Mouse (Mus musculus) limb, embryonic 14.5 days (tissue): ENCODE results near the gene Gm21679. TPM values are rescaled to one million over a fixed set of nuclear protein-coding genes. Genes with fewer than 3 reads are reported as not detected.
"Not testable (repeated sequence)": the region's sequence is repeated elsewhere in the genome, so short reads cannot be mapped to it uniquely, and the experiment has no call there.

ENCODE experiments used
- ATAC-seq: fragments of 200-750 bp; cut with Nextera tagmentation; 2 replicates; pipeline ENCODE4 v1.8.0; 2017; ENCODE audit warnings: low read depth, moderate number of reproducible peaks, moderate TSS enrichment; ENCODE audit not compliant: low FRiP score
- DNase-seq: peaks from one replicate; pipeline ENCODE4 v3.0.0-alpha.2; 2015; ENCODE audit warnings: low spot score
- H3K27ac ChIP-seq: fragments of 300-500 bp; sonication (generic); replicated peaks from 2 replicates; pipeline ENCODE4 v1.5.1; 2014; ENCODE audit warnings: low read depth, mild to moderate bottlenecking, low read length, moderate library complexity, mixed read lengths
- H3K27me3 ChIP-seq: fragments of 300-500 bp; sonication (generic); 2 replicates; pipeline ENCODE4 v1.6.1; 2014; ENCODE audit warnings: low read length, mixed read lengths; ENCODE audit not compliant: control insufficient read depth, insufficient read depth
- H3K36me3 ChIP-seq: fragments of 300-500 bp; sonication (generic); 2 replicates; pipeline ENCODE4 v1.6.1; 2014; ENCODE audit warnings: mild to moderate bottlenecking, low read length, moderate library complexity, mixed read lengths; ENCODE audit not compliant: control insufficient read depth, insufficient read depth
- H3K4me1 ChIP-seq: fragments of 300-500 bp; sonication (generic); 2 replicates; pipeline ENCODE4 v1.6.1; 2014; ENCODE audit warnings: antibody characterized with exemption, low read length, mixed read lengths; ENCODE audit not compliant: control insufficient read depth, insufficient read depth
- H3K4me2 ChIP-seq: fragments of 300-500 bp; sonication (generic); replicated peaks from 2 replicates; pipeline ENCODE4 v1.6.1; 2014; ENCODE audit warnings: low read depth, mild to moderate bottlenecking, low read length, moderate library complexity; ENCODE audit not compliant: severe bottlenecking
- H3K4me3 ChIP-seq: fragments of 300-500 bp; sonication (generic); replicated peaks from 2 replicates; pipeline ENCODE4 v1.5.1; 2014; ENCODE audit warnings: low read length
- H3K9ac ChIP-seq: fragments of 300-500 bp; sonication (generic); 2 replicates; pipeline ENCODE4 v1.6.1; 2014; ENCODE audit warnings: mild to moderate bottlenecking, low read depth, low read length, moderate library complexity; ENCODE audit not compliant: severe bottlenecking
- H3K9me3 ChIP-seq: fragments of 300-500 bp; sonication (generic); 2 replicates; pipeline ENCODE4 v1.6.1; 2016; ENCODE audit warnings: low read length; ENCODE audit not compliant: control insufficient read depth
- WGBS: fragments of 180-500 bp; shearing (Covaris S2); extraction: QIAGEN DNeasy Blood & Tissue Kit; methylation state at CpG from one replicate; pipeline ENCODE4 v1.1.7; 2014; 5-methylcytosine and 5-hydroxymethylcytosine counted together
- polyA plus RNA-seq, 2 experiments: library from polyadenylated mRNA; depleted of rRNA in 1 of 2; stranded (reverse) in 1 of 2; unstranded in 1 of 2; fragments of >200 nt; fragmentation: Nextera tagmentation in 1 of 2; extraction: Ambion mirVana in 1 of 2; gene quantifications; 2 replicates each; pipeline versions ENCODE4 v1.2.1 to v1.2.3; 2012 to 2014

Gm21679 gene
- not detected in 2 replicates for polyA plus RNA-seq (2012; rRNA removed)
- not detected in 2 replicates for polyA plus RNA-seq (2014; fragmentation: Nextera tagmentation; extraction: Ambion mirVana)

- DNase-seq: not testable (repeated sequence)
Observed at GRCm38 (mm10) chrY:29683270-29683669, at the start of gene Gm21679. Gene Gm21679 (minus strand): TSS chrY:29683370.

More at GRCm38 (mm10) chrY:29683270-29683669, at the start of gene Gm21679:
- not testable (repeated sequence) for H3K4me3 ChIP-seq, ATAC-seq, H3K4me1 ChIP-seq, H3K9me3 ChIP-seq, H3K27ac ChIP-seq, H3K9ac ChIP-seq, H3K4me2 ChIP-seq, H3K36me3 ChIP-seq, H3K27me3 ChIP-seq
- no CpG with 5 or more reads among the region's 3 CpGs for WGBS
